Mouse (Mus musculus) CD8-positive naive resting alpha-beta T cell, adult 2 months (primary cell): ENCODE measurements around the gene Awat2.
A peak's percentile ranks its signal among the peaks of the same experiment; 100 is the strongest.
"Not testable (repeated sequence)": the region's sequence is repeated elsewhere in the genome, so short reads cannot be mapped to it uniquely, and the experiment has no call there.

Experiments used
- DNase-seq, 2 experiments: peaks; one replicate each; pipeline ENCODE4 v3.0.0; 2022; ENCODE audit warnings: low read depth in 2 of 2, low spot score in 2 of 2

Gene Awat2

DNA sequence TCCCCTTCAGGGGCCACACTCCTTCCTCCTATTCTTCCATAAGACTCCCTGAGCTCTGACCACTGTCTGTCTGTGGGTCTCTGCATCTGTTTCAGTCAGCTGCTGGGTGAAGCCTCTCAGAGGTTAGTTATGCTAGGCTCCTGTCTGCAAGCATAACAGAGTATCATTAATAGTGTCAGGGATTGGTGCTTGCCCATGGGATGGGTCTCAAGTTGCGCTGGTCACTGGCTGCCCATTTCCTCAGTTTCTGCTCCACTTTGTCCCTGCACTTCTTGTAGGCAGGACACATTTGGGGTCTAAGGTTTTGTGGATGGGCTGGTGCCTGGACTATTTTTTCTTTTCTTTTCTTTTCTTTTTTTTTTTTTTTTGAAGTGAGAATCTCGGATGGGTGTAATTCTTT is at the start of gene Awat2:
Gene Awat2 (minus strand): TSS at position 101 of the 400 bp plus-strand sequence.
- DNase-seq: not testable (repeated sequence)

DNA sequence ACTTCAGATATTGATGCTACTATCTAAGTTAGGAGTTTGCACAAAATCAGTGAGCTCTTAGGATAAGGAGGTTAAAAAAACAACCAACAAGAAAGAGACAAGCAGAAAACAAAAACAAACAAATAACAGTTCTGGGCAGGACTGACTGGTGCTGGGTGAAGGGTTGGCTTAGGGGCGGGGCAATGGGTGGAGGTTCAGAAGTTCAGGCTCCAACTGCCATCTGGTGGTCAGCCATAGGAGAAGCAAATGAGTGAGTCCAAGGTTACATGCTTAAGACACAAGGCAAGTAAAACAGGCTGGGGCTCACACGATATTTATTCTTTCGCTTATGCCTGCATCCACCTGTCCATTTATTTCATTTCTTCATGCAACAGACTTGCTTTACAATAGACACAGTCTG is 37.8 kb upstream of the Awat2 start:
- peak; percentile 14 to 38 for DNase-seq

DNA sequence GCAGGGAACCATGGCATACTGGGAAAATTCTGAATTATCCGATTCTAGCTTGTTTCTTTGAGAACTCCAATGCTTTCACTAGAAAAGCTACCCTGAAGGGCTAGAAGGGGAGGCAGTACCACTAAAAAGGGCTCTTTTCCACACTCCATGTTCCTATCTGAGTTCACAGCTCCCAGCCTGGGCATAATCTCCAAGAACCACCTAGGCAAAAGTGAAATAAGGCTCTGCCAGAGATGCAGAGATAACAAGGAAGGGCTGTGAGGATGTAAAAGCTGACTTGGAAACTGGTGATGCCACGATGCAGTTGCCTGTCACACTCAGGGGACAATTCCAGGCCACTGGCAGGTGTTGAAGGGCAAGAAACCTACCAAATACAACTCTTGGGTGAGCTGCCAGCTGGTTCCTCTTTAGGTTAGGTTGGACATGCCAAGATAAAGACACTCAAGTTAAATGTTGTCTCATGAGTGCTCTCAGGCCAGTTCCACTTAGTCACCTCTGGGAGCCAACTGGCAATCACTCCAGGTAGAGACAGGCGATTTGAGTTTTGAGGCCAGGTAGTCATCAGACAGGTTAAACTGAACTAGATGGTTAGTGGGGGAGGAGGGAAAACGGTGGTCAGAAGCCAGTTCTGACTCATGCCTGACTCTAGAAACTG is 33.2 kb upstream of the Awat2 start:
- no peak for DNase-seq

DNA sequence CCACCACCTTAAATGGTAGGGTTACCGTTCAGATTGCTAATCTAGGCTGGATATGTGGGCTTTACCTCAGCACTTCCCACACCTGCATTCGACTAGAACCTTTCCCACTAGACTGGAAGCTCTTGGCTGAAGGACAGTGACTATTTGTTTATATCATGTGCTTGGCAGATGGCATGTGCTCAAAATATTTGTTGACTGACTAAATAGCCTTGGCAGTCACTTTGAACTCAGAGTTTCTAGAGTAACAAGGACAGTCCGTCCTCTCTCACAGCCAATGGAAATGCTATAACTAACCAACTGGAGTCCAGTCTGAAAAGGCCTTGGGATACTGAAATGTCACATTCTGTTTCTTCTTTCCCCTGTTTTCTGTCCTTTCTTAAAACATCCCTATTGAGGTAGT is 29.0 kb upstream of the Awat2 start:
- DNase-seq: no peak

DNA sequence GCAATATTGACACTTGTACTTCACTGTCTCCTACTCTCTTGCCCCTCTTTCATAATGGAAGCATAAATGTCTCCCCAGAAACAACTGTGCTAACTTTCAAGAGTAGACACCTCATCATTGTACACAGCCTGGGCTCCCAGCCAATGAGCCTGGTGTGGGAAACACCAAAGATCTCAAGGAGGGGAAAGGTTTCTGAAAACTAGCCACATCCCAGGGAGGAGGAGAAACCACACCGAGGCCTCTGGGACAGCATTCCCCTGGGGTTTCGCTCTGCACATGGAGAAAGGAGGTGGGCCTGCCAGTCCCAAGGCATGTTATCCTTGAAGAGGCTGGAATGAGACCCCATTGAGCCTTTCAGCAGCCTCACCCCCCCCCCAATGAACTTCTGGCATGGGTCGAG is 27.6 kb upstream of the Awat2 start:
- no peak for DNase-seq

DNA sequence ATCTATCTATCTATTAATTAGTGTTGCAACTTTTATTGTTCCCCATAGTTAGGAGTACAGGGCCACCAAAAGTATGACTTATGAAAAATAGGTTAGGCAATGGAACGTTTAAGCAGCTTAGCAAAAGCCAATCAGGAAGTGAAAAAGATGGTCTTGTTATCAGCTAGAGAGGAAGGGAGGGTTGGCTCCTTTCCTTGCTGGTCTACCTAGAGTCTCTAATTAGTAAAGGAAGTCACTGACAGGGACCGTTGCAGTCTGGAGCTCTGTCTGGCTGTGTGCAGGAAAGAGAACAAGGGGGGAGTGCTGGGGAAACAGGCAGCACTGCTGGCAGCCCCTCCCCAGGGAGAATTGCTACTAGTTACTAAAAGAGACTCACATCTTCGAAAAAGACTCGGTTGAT is 25.5 kb upstream of the Awat2 start:
- DNase-seq: no peak

DNA sequence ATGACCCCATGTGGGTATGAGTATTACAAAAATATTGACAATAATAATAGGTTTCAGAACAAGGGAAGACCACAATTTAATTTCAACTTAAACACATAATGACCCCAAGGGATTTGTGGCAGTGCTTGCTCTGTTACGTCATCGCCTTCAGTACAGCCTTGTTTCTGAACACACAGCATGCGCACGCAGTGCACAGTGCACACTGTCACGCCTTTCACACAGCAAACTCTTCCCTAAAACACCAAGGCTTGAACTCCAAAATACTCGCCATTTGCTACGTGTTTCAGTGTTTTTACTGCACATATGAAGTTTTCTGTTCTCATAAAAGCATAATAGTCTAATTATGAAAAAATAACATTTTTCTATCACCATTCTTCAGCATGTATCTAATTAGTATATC is 1.0 kb upstream of the Awat2 start:
- no peak for DNase-seq

DNA sequence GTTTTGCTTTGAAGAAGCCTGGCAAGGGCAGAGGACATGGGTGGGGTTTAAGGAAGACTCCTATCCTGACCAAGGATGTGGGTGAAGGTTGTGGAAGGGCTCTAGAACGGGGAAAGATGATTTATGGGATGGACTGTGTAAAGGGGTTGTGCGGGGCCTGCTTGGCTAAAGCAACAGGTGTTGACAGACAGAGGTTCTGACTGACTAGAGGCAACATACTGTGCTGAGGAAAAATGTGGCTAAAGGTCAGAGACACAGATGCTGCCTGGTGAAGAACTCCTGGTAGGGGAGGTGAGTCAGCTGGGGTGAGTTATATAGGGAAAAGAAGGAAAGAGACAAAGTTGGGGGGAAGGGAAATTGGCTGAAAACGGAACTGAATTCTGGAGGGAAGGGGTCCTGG is 10.2 kb downstream of the Awat2 start:
- no peak for DNase-seq

DNA sequence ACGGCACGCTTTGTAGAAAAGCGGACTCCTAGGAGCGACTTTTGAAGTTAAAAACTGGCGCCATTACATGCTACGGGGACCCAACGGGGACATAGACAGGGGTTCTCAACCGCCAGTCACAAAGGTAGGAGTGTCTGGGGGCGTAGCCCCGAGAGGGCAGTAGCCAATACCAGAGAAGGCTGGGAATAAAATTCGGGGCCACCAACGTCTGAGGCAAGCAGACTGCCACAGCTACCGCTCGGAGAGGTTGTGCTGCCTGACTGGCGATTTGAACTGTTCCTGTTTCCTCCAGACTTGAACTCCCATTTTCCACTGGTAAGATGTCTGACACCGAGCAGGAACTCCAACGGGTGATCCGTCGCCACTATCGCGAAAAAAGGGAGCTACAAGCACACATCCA is 13.8 kb downstream of the Awat2 start, which contains the start of gene Otud6a:
Gene Otud6a (plus strand): TSS at position 321 of the 400 bp plus-strand sequence.
- DNase-seq: no peak

DNA sequence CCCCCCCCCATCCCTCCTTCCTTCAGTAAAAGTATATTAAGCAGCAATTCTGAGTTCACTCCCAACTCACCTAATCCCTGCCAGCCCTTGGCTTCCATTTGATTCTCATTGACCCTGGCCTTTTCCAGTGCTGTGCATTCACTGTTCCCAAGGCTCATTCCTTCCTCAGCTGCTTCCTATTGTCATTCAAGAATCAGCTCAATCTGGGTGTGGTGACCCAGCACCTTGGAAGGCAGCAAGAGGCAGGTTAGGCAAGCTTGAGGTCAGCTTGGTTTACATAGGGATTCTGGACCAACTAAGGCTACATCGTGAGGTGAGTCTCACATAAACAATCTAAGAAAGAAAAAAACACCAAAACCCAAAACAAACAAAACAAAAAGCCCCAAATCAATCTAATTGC is 33.3 kb downstream of the Awat2 start:
- DNase-seq: no peak

DNA sequence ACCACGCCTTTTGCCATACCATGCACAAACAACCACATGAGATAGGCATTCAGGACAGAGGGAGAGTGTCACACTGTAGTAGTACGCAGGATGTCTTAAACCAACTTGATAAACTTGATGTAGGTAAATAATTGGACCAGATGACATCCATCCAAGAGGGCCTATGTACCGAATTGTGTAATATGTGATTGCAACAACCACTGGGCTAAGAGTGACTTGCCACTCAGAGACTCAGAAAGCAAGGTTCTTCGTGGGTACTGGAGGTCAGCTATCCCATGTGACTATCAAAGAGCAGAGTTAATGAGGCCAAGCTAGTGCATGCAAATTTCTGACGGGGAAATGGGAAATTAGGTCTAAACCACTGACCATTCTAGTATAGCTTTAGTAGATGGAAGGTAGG is 40.9 kb downstream of the Awat2 start:
- no peak for DNase-seq

DNA sequence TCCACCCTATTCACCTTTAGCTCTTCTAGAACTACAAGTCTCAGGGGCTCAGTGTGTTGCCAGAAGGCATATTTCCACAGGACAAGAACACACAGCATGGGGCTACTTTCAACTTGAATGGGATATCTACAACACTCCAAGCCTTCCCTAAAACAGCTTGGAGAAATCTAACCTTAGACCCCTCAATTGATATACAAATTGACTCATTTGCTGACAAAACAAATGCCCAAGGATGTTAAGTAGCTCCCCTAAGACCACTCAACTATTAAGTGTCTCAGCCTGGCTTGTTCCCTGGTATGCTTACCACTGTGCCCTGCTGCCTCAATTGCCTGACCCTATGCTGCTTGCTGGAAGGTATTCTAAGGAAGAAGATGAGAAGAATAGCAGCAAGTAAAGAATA is 41.6 kb downstream of the Awat2 start:
- DNase-seq: no peak

DNA sequence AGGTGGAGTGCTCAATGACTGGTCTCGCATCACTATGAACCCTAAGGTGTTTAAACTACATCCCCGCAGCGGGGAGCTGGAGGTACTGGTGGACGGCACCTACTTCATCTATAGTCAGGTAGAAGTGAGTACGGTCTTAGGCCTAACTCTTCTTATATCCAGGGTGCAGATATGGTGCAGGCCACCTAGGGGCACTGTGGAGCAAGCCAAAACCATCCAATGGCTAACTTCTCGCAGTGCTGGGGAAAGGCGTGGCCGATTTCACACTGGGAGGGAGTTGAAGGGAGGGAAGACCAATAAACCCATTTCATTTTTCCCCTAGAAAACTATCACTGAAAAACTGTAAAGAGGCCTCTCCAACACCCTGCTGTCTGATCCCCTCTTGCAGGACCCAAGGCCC is 47.5 kb downstream of the Awat2 start:
- no peak for DNase-seq

DNA sequence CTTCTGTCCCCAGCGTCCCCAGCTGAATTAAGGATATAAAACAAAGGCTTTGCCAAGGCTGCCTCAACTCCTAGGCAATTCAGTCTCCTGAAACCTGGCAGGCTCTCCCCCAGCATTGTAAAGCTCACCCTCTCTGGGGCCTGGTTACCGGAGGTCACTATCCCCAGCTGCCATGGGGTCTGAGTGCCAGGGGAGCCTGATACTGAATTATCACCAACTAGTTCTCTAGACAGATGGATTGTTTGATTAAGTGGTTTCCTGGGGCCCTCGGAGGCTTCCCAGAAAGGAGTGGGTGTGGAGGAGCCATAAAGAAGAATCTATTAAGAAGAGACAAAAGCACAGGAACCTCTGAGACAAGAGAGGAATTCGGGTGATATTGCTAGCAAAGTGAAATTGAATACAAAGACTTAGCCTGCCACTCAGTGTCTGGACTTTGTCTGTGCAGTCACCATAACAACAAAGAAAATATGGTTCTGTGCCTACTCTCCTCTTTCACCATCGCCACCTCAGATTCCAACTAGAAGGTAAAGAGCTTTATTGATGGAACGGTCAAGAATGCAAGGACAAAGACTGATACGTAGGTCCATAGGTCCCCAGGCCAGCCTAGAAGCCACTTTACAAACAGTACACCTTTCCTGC is 48.2 kb downstream of the Awat2 start:
- no peak for DNase-seq

DNA sequence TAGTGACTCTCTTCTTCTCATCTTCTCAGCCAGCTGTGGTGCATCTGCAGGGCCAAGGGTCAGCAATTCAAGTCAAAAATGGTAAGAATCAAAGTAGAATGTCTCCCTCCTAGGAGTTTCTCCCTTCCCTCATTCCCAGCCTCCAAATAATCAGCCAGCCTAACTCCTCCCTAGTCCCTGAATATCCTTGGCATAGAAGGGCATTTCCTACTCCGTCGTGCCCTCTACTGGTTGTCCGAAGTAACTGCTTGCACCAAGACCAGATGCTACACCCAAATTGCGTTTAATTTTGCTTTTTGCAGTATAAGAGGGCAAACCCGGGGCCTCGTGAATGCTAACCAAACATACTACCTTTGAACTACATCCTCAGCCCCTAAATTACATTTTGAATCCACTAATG is 50.2 kb downstream of the Awat2 start:
- no peak for DNase-seq

DNA sequence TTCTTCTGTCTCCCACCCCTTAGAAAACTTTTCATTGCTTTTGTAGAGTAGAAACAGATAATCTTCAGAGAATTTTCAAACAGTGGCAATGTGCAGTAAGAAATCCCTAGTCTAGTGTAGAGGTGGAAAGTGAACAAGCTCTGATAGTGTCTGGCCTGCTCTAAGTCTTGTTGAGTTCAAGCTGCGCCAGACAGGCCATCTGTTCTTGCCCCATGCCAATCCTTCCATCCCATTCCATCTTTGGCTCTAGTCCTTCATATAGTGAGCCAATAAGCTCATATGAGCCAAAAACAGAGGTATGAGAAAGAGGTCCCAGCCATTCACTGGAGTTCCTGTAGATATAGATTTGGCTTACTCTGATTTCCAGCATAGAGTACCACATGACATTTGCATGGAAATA is 52.6 kb downstream of the Awat2 start:
- DNase-seq: no peak

DNA sequence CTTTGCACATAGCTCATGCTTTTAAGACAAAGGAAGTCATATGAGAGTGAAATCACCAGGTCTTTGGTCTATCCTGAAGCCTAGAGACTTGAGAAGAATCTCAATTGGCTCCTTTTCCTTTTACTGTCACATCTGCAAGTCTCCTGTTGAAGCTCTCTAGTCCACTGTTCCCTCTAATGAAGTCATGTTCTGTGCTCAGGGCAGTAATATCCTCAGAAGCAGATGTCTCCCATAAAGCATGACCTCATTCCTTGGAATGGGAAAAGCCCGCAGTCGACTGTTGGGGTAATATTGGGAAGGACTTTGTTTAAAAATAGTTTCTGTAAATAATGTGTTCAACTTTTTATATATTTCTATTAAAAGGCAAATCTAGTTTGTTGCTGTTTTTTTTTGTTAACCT is 85.5 kb downstream of the Awat2 start:
- DNase-seq: no peak
